Mouse (Mus musculus) stomach, embryonic 15.5 days (tissue): Measurements from ENCODE around the gene Add1. TPM values are rescaled to one million over a fixed set of nuclear protein-coding genes. Genes with fewer than 3 reads are reported as not detected.

Experiments used
- ATAC-seq: fragments of 200-750 bp; cut with Nextera tagmentation; 2 replicates; pipeline ENCODE4 v1.8.0; 2017; ENCODE audit warnings: low read depth, moderate number of reproducible peaks, moderate TSS enrichment; ENCODE audit not compliant: insufficient read depth, low FRiP score
- H3K27ac ChIP-seq: fragments of 300-500 bp; sonication (generic); 2 replicates; pipeline ENCODE4 v1.5.1; 2015; ENCODE audit warnings: mild to moderate bottlenecking, inconsistent platforms
- H3K27me3 ChIP-seq: fragments of 300-500 bp; sonication (generic); replicated peaks from 2 replicates; pipeline ENCODE4 v1.6.1; 2015; ENCODE audit warnings: inconsistent platforms
- H3K36me3 ChIP-seq: fragments of 300-500 bp; sonication (generic); 2 replicates; pipeline ENCODE4 v1.6.1; 2015; ENCODE audit warnings: inconsistent platforms
- H3K4me1 ChIP-seq: fragments of 300-500 bp; sonication (generic); 2 replicates; pipeline ENCODE4 v1.6.1; 2015; ENCODE audit warnings: inconsistent platforms
- H3K4me2 ChIP-seq: fragments of 300-500 bp; sonication (generic); 2 replicates; pipeline ENCODE4 v1.6.1; 2015; ENCODE audit warnings: mild to moderate bottlenecking, inconsistent platforms
- H3K4me3 ChIP-seq: fragments of 300-500 bp; sonication (generic); replicated peaks from 2 replicates; pipeline ENCODE4 v1.5.1; 2015; ENCODE audit warnings: inconsistent platforms
- H3K9ac ChIP-seq: fragments of 300-500 bp; sonication (generic); 2 replicates; pipeline ENCODE4 v1.6.1; 2015; ENCODE audit warnings: inconsistent platforms
- H3K9me3 ChIP-seq: fragments of 300-500 bp; sonication (generic); 2 replicates; pipeline ENCODE4 v1.6.1; 2016; ENCODE audit warnings: inconsistent platforms
- WGBS: fragments of 180-500 bp; shearing (Covaris S2); methylation state at CpG from one replicate; pipeline ENCODE4 v1.1.7; 2015; 5-methylcytosine and 5-hydroxymethylcytosine counted together
- polyA plus RNA-seq: library from polyadenylated mRNA; unstranded; fragments of >200 nt; fragmentation: Nextera tagmentation; extraction: Ambion mirVana; gene quantifications from 2 replicates; pipeline ENCODE4 v1.2.1, GENCODE M21; 2015

The Add1 gene
- polyA plus RNA-seq, result 162 and 168 TPM in 2 replicates

DNA sequence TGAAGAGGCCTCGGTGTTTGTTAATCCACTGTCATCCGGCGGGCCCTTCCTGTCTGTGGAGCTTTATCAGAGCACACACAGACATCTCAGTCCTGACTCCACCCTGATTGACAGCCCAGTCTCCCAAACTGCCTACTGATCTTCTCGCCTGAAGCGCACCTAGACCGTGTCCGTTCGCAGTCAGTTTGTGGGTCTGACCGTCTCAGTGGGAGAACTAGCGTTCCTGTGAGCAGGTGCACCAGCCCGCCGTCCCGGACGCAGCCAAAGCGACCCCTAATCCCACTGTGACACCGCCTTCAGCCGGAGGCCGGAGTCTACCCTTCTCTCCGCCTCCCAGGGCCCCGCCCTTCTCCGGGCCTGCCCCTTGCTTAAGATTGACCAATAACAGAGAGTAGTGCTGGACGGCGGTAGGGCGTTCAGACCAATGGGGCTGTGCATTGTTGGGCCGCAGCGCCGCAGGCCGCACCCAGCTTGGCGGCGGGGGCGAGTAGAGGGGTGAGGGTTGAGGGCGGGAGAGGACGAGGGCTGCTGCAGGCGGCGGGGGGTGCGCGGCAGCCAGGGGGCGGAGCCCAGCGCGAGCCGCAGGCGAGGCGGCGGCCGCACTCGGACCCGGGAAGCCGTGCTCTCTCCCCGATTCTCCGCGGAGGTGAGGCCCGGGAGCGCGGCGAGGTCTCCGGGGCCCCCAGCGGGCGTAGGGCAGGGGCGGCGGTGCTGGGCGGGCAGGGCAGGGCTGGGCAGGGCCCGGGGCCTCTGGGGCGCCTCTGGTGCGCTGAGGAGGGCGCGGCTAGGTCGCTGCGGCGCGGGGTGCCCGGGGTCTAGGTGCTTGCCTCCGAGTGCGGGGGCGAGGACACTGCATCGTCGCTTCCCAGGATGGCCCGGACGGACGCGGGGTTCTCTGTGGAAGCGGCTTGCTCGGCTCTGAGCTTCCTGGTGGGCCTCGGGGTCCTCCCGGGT is at the start of gene Add1:
Gene Add1, plus strand, starts transcription at position 397 of the 954 bp plus-strand sequence.
- Histone ChIP-seq H3K9ac (peak within 1 kb of the TSS; percentile 98), H3K4me1 (peaks cover 9% of the 10 kb centered on the region), H3K27me3 (no peaks in the 10 kb centered on the region), H3K9me3 (no peaks in the 10 kb centered on the region), H3K27ac (peak within 1 kb of the TSS; percentile 94), H3K36me3 (no peaks in the 10 kb centered on the region), H3K4me2 (peak within 1 kb of the TSS; percentile 64), H3K4me3 (peak within 1 kb of the TSS; percentile 95)
- peak; percentile 100 for ATAC-seq
- WGBS, result under 1% methylated on average over 84 of the region's 84 CpGs

DNA sequence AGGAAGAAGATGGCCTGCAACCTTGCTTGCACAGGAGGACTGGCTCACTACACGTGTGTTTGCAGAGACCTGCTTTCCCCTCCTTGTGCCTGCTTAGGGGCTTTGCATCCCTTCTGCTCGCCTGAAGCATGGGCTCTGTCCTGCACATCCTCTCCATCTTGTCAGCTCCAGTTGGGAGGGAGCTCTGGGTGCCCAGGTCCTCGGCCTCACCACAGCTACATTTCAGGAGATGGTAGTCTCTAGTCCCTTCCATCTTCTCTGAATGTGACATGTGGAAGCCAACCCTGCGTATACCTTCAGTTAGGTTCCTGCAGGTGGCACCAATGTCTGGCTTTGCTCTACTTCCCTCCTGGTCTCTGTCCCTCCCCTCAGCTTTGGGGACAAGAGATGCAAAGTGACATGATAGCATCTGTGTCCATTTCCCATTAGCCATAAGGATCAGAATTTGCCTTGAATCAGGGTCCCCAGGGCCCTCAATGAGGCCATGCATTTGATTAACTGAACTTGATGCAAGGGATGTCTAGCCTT is 49.4 kb upstream of the Add1 start:
- ATAC-seq, result no peak
- H3K27ac ChIP-seq, result no peak overlapping the region
- H3K4me2 ChIP-seq, result no peak overlapping the region
- no peaks in the 10 kb centered on the region for H3K36me3 ChIP-seq
- H3K9me3 ChIP-seq, result no peaks in the 10 kb centered on the region
- 57% methylated on average over 4 of the region's 4 CpGs for WGBS
- H3K9ac ChIP-seq, result no peak overlapping the region
- no peaks in the 10 kb centered on the region for H3K4me1 ChIP-seq
- H3K4me3 ChIP-seq, result no peak overlapping the region
- H3K27me3 ChIP-seq, result no peaks in the 10 kb centered on the region

DNA sequence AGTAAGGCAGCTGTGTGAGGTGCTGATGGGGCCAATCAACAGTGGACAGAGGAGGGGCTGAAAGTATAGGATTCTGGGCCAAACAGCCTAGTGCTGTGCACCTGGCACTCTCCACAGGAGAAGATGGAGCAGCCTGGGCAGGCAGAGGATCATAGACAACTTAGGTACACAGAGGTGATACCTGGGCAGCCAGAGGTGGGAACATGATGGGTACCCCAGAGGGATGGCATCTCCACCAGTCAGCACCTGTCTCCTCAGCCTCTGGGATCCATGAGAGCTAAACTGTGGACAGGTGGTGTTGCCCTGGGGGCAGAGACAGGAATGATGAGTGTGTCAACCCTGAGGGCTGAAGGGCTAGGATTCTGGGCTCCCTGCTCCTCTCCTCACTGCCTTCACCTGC is 49.0 kb upstream of the Add1 start:
- no peak for ATAC-seq
- Histone ChIP-seq H3K4me3 (no peak overlapping the region), H3K36me3 (no peaks in the 10 kb centered on the region), H3K4me1 (no peaks in the 10 kb centered on the region), H3K27ac (no peak overlapping the region), H3K4me2 (no peak overlapping the region), H3K9ac (no peak overlapping the region), H3K9me3 (no peaks in the 10 kb centered on the region), H3K27me3 (no peaks in the 10 kb centered on the region)

DNA sequence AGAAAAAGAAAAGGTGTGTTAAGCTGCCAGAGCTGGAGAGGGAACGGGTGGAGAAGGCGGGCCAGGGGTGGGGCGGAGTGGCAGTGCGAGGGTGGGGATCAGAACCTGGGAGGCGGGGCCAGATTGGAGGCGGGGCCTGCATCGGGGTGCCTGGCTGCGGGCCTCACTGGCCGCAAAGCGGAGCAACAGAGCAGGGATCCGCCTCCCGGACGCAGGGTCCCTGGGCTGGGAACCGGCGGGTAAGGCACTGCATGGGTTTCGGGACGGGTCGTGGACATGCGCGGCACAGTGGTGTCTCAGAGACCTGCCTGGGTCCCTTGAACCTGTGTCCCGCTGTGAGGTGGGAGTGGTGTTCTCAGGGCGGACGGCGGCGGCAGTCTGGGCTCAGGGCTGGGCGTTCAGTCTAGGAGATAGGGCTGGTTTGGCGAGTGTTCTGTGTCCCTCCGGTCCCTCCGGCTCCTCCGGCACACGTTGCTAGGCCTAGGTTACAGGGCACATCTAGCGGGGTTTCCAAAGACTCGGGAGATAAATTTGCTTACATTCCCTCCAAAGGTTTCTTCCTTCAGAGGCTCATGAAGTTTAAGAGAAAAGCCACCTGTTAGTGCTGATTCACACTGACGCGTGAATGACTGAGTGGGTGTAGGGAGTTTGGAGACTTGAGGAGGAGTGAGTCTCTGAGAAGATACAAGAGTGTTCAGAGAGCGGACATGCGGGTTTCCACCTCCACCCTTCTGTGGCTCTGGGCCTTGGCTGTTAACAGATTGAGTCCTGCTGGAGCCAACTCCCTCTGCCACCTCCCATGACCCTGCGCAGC is 47.6 kb upstream of the Add1 start, which contains the start of gene Sh3bp2:
Gene Sh3bp2, plus strand, starts transcription at position 176 of the 814 bp plus-strand sequence.
- Histone ChIP-seq H3K27ac (peak within 1 kb of the TSS; percentile 40; the same call in 1 of the 2 replicates), H3K9me3 (no peaks in the 10 kb centered on the region), H3K27me3 (no peaks in the 10 kb centered on the region), H3K4me1 (0 out of 2 replicates have a peak, but pooled peaks cover 4% of the 10 kb centered on the region), H3K9ac (peak within 1 kb of the TSS; percentile 51), H3K36me3 (no peaks in the 10 kb centered on the region), H3K4me2 (peak within 1 kb of the TSS; percentile 94), H3K4me3 (peak within 1 kb of the TSS; percentile 66)
- peak; percentile 94 for ATAC-seq
- WGBS, result 2% methylated on average over 38 of the region's 38 CpGs

- Histone ChIP-seq H3K27me3 (no peaks in the 10 kb centered on the region), H3K4me1 (0 out of 2 replicates have a peak, but pooled peaks cover 7% of the 10 kb centered on the region), H3K36me3 (no peaks in the 10 kb centered on the region), H3K9me3 (no peaks in the 10 kb centered on the region), H3K4me2 (peak overlapping the region; percentile 94), H3K27ac (no peak overlapping the region), H3K4me3 (peak overlapping the region; percentile 66), H3K9ac (no peak overlapping the region)
- WGBS, result 48% methylated on average over 5 of the region's 5 CpGs
- ATAC-seq, result no peak
These were observed 47.0 kb upstream of the Add1 start for GRCm38 (mm10) chr5:34526477-34526775.

- no peak overlapping the region for H3K4me3 ChIP-seq
- ATAC-seq, result no peak
- H3K4me1 ChIP-seq, result 0 out of 2 replicates have a peak, but pooled peaks cover 7% of the 10 kb centered on the region
- no peaks in the 10 kb centered on the region for H3K27me3 ChIP-seq
- H3K36me3 ChIP-seq, result no peaks in the 10 kb centered on the region
- no peak overlapping the region for H3K9ac ChIP-seq
- 74% methylated on average over 2 of the region's 2 CpGs for WGBS
- H3K9me3 ChIP-seq, result no peaks in the 10 kb centered on the region
- H3K4me2 ChIP-seq, result no peak overlapping the region; the same call in 1 of the 2 replicates
- H3K27ac ChIP-seq, result no peak overlapping the region
These were observed 46.1 kb upstream of the Add1 start for GRCm38 (mm10) chr5:34527352-34527751.

DNA sequence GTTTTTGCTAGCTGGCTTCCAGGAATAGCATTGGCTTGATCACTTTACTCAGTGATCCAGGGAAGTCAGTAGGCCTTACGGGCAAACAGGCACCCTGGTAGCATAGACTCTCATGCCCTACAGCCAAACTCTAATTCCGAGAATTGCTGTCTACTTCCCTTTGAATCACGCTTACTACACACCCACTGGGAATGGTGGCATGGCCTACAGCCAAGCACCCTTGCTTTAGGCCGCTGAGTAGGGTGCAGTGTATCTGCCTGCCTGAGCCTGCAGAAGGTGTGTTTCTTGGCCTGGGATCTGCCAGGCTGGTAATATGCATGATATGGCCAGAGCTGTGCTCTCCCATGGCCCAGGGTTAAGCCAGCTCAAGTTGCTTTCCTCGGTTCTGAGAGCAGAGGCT is 44.7 kb upstream of the Add1 start:
- no peak overlapping the region for H3K4me3 ChIP-seq
- WGBS, result 80% methylated on average over 5 of the region's 5 CpGs
- H3K9ac ChIP-seq, result no peak overlapping the region
- no peaks in the 10 kb centered on the region for H3K9me3 ChIP-seq
- no peaks in the 10 kb centered on the region for H3K27me3 ChIP-seq
- H3K36me3 ChIP-seq, result no peaks in the 10 kb centered on the region
- no peak for ATAC-seq
- H3K4me1 ChIP-seq, result 0 out of 2 replicates have a peak, but pooled peaks cover 7% of the 10 kb centered on the region
- H3K27ac ChIP-seq, result no peak overlapping the region
- H3K4me2 ChIP-seq, result no peak overlapping the region

- Histone ChIP-seq H3K27me3 (no peaks in the 10 kb centered on the region), H3K27ac (no peak overlapping the region), H3K4me2 (no peak overlapping the region), H3K4me3 (no peak overlapping the region), H3K9ac (no peak overlapping the region), H3K9me3 (no peaks in the 10 kb centered on the region), H3K36me3 (no peaks in the 10 kb centered on the region), H3K4me1 (0 out of 2 replicates have a peak, but pooled peaks cover 7% of the 10 kb centered on the region)
- 67% methylated on average over 5 of the region's 5 CpGs for WGBS
- no peak for ATAC-seq
These were observed 43.3 kb upstream of the Add1 start for GRCm38 (mm10) chr5:34530116-34530515.

DNA sequence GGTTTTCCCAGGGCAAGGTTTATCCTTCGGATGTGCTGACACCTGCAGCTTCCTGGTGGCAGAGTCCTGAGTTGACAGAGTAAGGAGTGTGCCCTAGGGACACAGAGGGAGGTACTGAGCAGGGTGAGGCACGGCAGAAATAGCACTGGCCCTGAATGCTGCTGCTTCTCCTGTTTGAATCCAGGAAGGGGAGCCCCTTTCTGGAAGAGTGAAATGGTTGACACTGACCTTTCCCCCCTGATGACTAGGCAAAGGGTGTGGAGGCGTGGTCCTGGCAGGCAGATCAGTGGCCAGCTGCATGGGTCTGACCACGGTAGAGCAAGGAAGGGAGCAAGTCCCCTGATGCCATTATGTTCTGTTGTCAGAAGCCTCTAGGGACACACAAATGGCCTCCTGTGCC is 42.8 kb upstream of the Add1 start:
- H3K4me1 ChIP-seq, result 0 out of 2 replicates have a peak, but pooled peaks cover 7% of the 10 kb centered on the region
- no peaks in the 10 kb centered on the region for H3K9me3 ChIP-seq
- H3K36me3 ChIP-seq, result no peaks in the 10 kb centered on the region
- no peak for ATAC-seq
- H3K4me3 ChIP-seq, result no peak overlapping the region
- H3K27me3 ChIP-seq, result no peaks in the 10 kb centered on the region
- no peak overlapping the region for H3K4me2 ChIP-seq
- WGBS, result 35% methylated on average over 4 of the region's 4 CpGs
- no peak overlapping the region for H3K27ac ChIP-seq
- no peak overlapping the region for H3K9ac ChIP-seq

- H3K27ac ChIP-seq, result no peak overlapping the region
- ATAC-seq, result no peak
- no peaks in the 10 kb centered on the region for H3K27me3 ChIP-seq
- H3K36me3 ChIP-seq, result no peaks in the 10 kb centered on the region
- H3K4me3 ChIP-seq, result no peak overlapping the region
- H3K4me1 ChIP-seq, result 0 out of 2 replicates have a peak, but pooled peaks cover 7% of the 10 kb centered on the region
- H3K9ac ChIP-seq, result no peak overlapping the region
- WGBS, result 59% methylated on average over 5 of the region's 5 CpGs
- no peaks in the 10 kb centered on the region for H3K9me3 ChIP-seq
- no peak overlapping the region for H3K4me2 ChIP-seq
These were observed 40.4 kb upstream of the Add1 start for GRCm38 (mm10) chr5:34533066-34533465.

GRCm38 (mm10) chr5:34533820-34534219 is 39.6 kb upstream of the Add1 start:
- no peaks in the 10 kb centered on the region for H3K36me3 ChIP-seq
- ATAC-seq, result no peak
- no peak overlapping the region for H3K4me3 ChIP-seq
- H3K4me2 ChIP-seq, result no peak overlapping the region
- 0 out of 2 replicates have a peak, but pooled peaks cover 7% of the 10 kb centered on the region for H3K4me1 ChIP-seq
- H3K27ac ChIP-seq, result no peak overlapping the region
- H3K9ac ChIP-seq, result no peak overlapping the region
- H3K9me3 ChIP-seq, result no peaks in the 10 kb centered on the region
- H3K27me3 ChIP-seq, result no peaks in the 10 kb centered on the region
- WGBS, result 58% methylated on average over 3 of the region's 3 CpGs
